Mouse (Mus musculus): Measurements from ENCODE around the gene Samd4. TPM values are rescaled to one million over a fixed set of nuclear protein-coding genes. Genes with fewer than 3 reads are reported as not detected.

Samd4 gene
- polyA plus RNA-seq, 1 experiment from 2014 or later: 5.0 TPM

GRCm38 (mm10) chr14:46971802-46972201, 89.1 kb downstream of the Samd4 start:
- Histone ChIP-seq H3K4me3 (ENCODE audit: low read depth, low read length) (no peak overlapping the region), H3K4me1 (ENCODE audit: control insufficient read depth, insufficient read depth, low read length) (no peaks in the 10 kb centered on the region), H3K36me3 (ENCODE audit: control insufficient read depth, insufficient read depth, low read length) (no peaks in the 10 kb centered on the region), H3K9me3 (replicated peaks; ENCODE audit: control insufficient read depth, low read length, poor library complexity, severe bottlenecking) (no peaks in the 10 kb centered on the region), H3K4me2 (ENCODE audit: low read length) (no peak overlapping the region), H3K27ac (ENCODE audit: low read length) (no peak overlapping the region), H3K9ac (ENCODE audit: low read depth, low read length) (no peak overlapping the region), H3K27me3 (ENCODE audit: control insufficient read depth, insufficient read depth, low read depth, low read length) (no peaks in the 10 kb centered on the region)
- WGBS: 91% methylated on average over 2 of the region's 2 CpGs
- ATAC-seq: no peak

- ATAC-seq: peak; percentile 40; the same call in 1 of the 2 replicates
- no peaks in the 10 kb centered on the region for H3K9me3 ChIP-seq (replicated peaks; ENCODE audit: control insufficient read depth, low read length, poor library complexity, severe bottlenecking)
- H3K4me1 ChIP-seq (ENCODE audit: control insufficient read depth, insufficient read depth, low read length): no peaks in the 10 kb centered on the region
- no peak overlapping the region for H3K27ac ChIP-seq (ENCODE audit: low read length)
- H3K4me3 ChIP-seq (ENCODE audit: low read depth, low read length): no peak overlapping the region
- H3K27me3 ChIP-seq (ENCODE audit: control insufficient read depth, insufficient read depth, low read depth, low read length): no peaks in the 10 kb centered on the region
- 56% methylated on average over 9 of the region's 9 CpGs for WGBS
- H3K4me2 ChIP-seq (ENCODE audit: low read length): no peak overlapping the region
- H3K9ac ChIP-seq (ENCODE audit: low read depth, low read length): no peak overlapping the region
- H3K36me3 ChIP-seq (ENCODE audit: control insufficient read depth, insufficient read depth, low read length): no peaks in the 10 kb centered on the region
These were observed 92.2 kb downstream of the Samd4 start for GRCm38 (mm10) chr14:46974874-46975273.

- H3K4me2 ChIP-seq (ENCODE audit: low read length): no peak overlapping the region
- H3K27ac ChIP-seq (ENCODE audit: low read length): no peak overlapping the region
- H3K27me3 ChIP-seq (ENCODE audit: control insufficient read depth, insufficient read depth, low read depth, low read length): no peaks in the 10 kb centered on the region
- H3K4me1 ChIP-seq (ENCODE audit: control insufficient read depth, insufficient read depth, low read length): no peaks in the 10 kb centered on the region; the same call in 1 of the 2 replicates
- no peak overlapping the region for H3K9ac ChIP-seq (ENCODE audit: low read depth, low read length)
- no peak for ATAC-seq
- no peaks in the 10 kb centered on the region for H3K36me3 ChIP-seq (ENCODE audit: control insufficient read depth, insufficient read depth, low read length)
- WGBS: 92% methylated on average over 4 of the region's 4 CpGs
- no peak overlapping the region for H3K4me3 ChIP-seq (ENCODE audit: low read depth, low read length)
- H3K9me3 ChIP-seq (replicated peaks; ENCODE audit: control insufficient read depth, low read length, poor library complexity, severe bottlenecking): no peaks in the 10 kb centered on the region
These were observed 93.3 kb downstream of the Samd4 start for GRCm38 (mm10) chr14:46975969-46976368.

GRCm38 (mm10) chr14:46976712-46977111, 94.1 kb downstream of the Samd4 start:
- no peaks in the 10 kb centered on the region for H3K27me3 ChIP-seq (ENCODE audit: control insufficient read depth, insufficient read depth, low read depth, low read length)
- H3K4me2 ChIP-seq (ENCODE audit: low read length): no peak overlapping the region
- WGBS: 94% methylated on average over 11 of the region's 11 CpGs
- H3K9ac ChIP-seq (ENCODE audit: low read depth, low read length): no peak overlapping the region
- no peaks in the 10 kb centered on the region for H3K9me3 ChIP-seq (replicated peaks; ENCODE audit: control insufficient read depth, low read length, poor library complexity, severe bottlenecking)
- no peak for ATAC-seq
- no peaks in the 10 kb centered on the region; the same call in 1 of the 2 replicates for H3K4me1 ChIP-seq (ENCODE audit: control insufficient read depth, insufficient read depth, low read length)
- no peak overlapping the region for H3K27ac ChIP-seq (ENCODE audit: low read length)
- H3K4me3 ChIP-seq (ENCODE audit: low read depth, low read length): no peak overlapping the region
- no peaks in the 10 kb centered on the region for H3K36me3 ChIP-seq (ENCODE audit: control insufficient read depth, insufficient read depth, low read length)

GRCm38 (mm10) chr14:46977660-46978059, 95.0 kb downstream of the Samd4 start:
- H3K9me3 ChIP-seq (replicated peaks; ENCODE audit: control insufficient read depth, low read length, poor library complexity, severe bottlenecking): no peaks in the 10 kb centered on the region
- no peak overlapping the region for H3K27ac ChIP-seq (ENCODE audit: low read length)
- no peak overlapping the region for H3K4me2 ChIP-seq (ENCODE audit: low read length)
- 59% methylated on average over 10 of the region's 10 CpGs for WGBS
- no peak overlapping the region for H3K9ac ChIP-seq (ENCODE audit: low read depth, low read length)
- no peaks in the 10 kb centered on the region for H3K36me3 ChIP-seq (ENCODE audit: control insufficient read depth, insufficient read depth, low read length)
- H3K4me1 ChIP-seq (ENCODE audit: control insufficient read depth, insufficient read depth, low read length): peaks cover 2% of the 10 kb centered on the region; the same call in 1 of the 2 replicates
- H3K27me3 ChIP-seq (ENCODE audit: control insufficient read depth, insufficient read depth, low read depth, low read length): no peaks in the 10 kb centered on the region
- H3K4me3 ChIP-seq (ENCODE audit: low read depth, low read length): no peak overlapping the region
- no peak for ATAC-seq

- H3K4me3 ChIP-seq (ENCODE audit: low read depth, low read length): no peak overlapping the region
- H3K4me2 ChIP-seq (ENCODE audit: low read length): no peak overlapping the region
- no peak overlapping the region for H3K27ac ChIP-seq (ENCODE audit: low read length)
- 86% methylated on average over 5 of the region's 5 CpGs for WGBS
- H3K4me1 ChIP-seq (ENCODE audit: control insufficient read depth, insufficient read depth, low read length): peaks cover 2% of the 10 kb centered on the region; the same call in 1 of the 2 replicates
- H3K27me3 ChIP-seq (ENCODE audit: control insufficient read depth, insufficient read depth, low read depth, low read length): no peaks in the 10 kb centered on the region
- no peak overlapping the region for H3K9ac ChIP-seq (ENCODE audit: low read depth, low read length)
- ATAC-seq: no peak
- H3K36me3 ChIP-seq (ENCODE audit: control insufficient read depth, insufficient read depth, low read length): no peaks in the 10 kb centered on the region
- no peaks in the 10 kb centered on the region for H3K9me3 ChIP-seq (replicated peaks; ENCODE audit: control insufficient read depth, low read length, poor library complexity, severe bottlenecking)
These were observed 96.5 kb downstream of the Samd4 start for GRCm38 (mm10) chr14:46979172-46979571.

GRCm38 (mm10) chr14:46980736-46981438, 98.2 kb downstream of the Samd4 start:
- no peak for ATAC-seq
- 82% methylated on average over 17 of the region's 17 CpGs for WGBS
- no peaks in the 10 kb centered on the region for H3K36me3 ChIP-seq (ENCODE audit: control insufficient read depth, insufficient read depth, low read length)
- no peak overlapping the region for H3K4me3 ChIP-seq (ENCODE audit: low read depth, low read length)
- peaks cover 2% of the 10 kb centered on the region for H3K4me1 ChIP-seq (ENCODE audit: control insufficient read depth, insufficient read depth, low read length)
- no peak overlapping the region for H3K4me2 ChIP-seq (ENCODE audit: low read length)
- H3K27ac ChIP-seq (ENCODE audit: low read length): no peak overlapping the region
- no peaks in the 10 kb centered on the region for H3K9me3 ChIP-seq (replicated peaks; ENCODE audit: control insufficient read depth, low read length, poor library complexity, severe bottlenecking)
- H3K9ac ChIP-seq (ENCODE audit: low read depth, low read length): no peak overlapping the region
- H3K27me3 ChIP-seq (ENCODE audit: control insufficient read depth, insufficient read depth, low read depth, low read length): no peaks in the 10 kb centered on the region

- H3K9me3 ChIP-seq (replicated peaks; ENCODE audit: control insufficient read depth, low read length, poor library complexity, severe bottlenecking): no peaks in the 10 kb centered on the region
- no peak overlapping the region for H3K27ac ChIP-seq (ENCODE audit: low read length)
- no peak overlapping the region for H3K9ac ChIP-seq (ENCODE audit: low read depth, low read length)
- no peak overlapping the region for H3K4me2 ChIP-seq (ENCODE audit: low read length)
- no peaks in the 10 kb centered on the region for H3K36me3 ChIP-seq (ENCODE audit: control insufficient read depth, insufficient read depth, low read length)
- 45% methylated on average over 6 of the region's 6 CpGs for WGBS
- H3K27me3 ChIP-seq (ENCODE audit: control insufficient read depth, insufficient read depth, low read depth, low read length): no peaks in the 10 kb centered on the region
- peak; percentile 26; the same call in 1 of the 2 replicates for ATAC-seq
- no peak overlapping the region for H3K4me3 ChIP-seq (ENCODE audit: low read depth, low read length)
- peaks cover 2% of the 10 kb centered on the region for H3K4me1 ChIP-seq (ENCODE audit: control insufficient read depth, insufficient read depth, low read length)
These were observed 99.5 kb downstream of the Samd4 start for GRCm38 (mm10) chr14:46982106-46982505.

- Histone ChIP-seq H3K9ac (ENCODE audit: low read depth, low read length) (no peak overlapping the region), H3K9me3 (replicated peaks; ENCODE audit: control insufficient read depth, low read length, poor library complexity, severe bottlenecking) (no peaks in the 10 kb centered on the region), H3K27ac (ENCODE audit: low read length) (no peak overlapping the region), H3K27me3 (ENCODE audit: control insufficient read depth, insufficient read depth, low read depth, low read length) (no peaks in the 10 kb centered on the region), H3K4me1 (ENCODE audit: control insufficient read depth, insufficient read depth, low read length) (peaks cover 4% of the 10 kb centered on the region), H3K36me3 (ENCODE audit: control insufficient read depth, insufficient read depth, low read length) (no peaks in the 10 kb centered on the region), H3K4me3 (ENCODE audit: low read depth, low read length) (no peak overlapping the region), H3K4me2 (ENCODE audit: low read length) (no peak overlapping the region)
- no peak for ATAC-seq
- WGBS: 57% methylated on average over 8 of the region's 8 CpGs
These were observed 102.0 kb downstream of the Samd4 start for GRCm38 (mm10) chr14:46984542-46985125.

Measured in midbrain, embryonic 16.5 days (tissue).